ENCODE assay signal across 10 mouse cellular contexts in genomic region chr9:96800131-96800825, GRCm38 (mm10). TPM values are rescaled to one million over a fixed set of nuclear protein-coding genes. Genes with fewer than 3 reads are reported as not detected.
DNase-seq lines count a peak whose midpoint lies in the region; ATAC-seq lines count a peak whose summit lies in the region.
"Had no signal": no experiment of that assay in that cellular context is flagged by ENCODE, and none has a peak within 500 bp of the region (broad histone marks: within the 10 kb centered on the region; RNA-seq: fewer than 3 reads in every experiment).

No protein-coding gene starts in this region.

- no peaks in the 10 kb centered on the region for H3K9me3 ChIP-seq in intestine, embryonic 15.5 days
- no peaks in the 10 kb centered on the region for H3K9me3 ChIP-seq in intestine, embryonic 16.5 days (ENCODE audit: control insufficient read depth, low read length)
- H3K9me3 ChIP-seq: heart, embryonic 13.5 days had no signal

- H3K4me1 ChIP-seq in intestine, embryonic 15.5 days (replicated peaks): peaks cover 7% of the 10 kb centered on the region; the same call in 1 of the 2 replicates
- peaks cover 4% of the 10 kb centered on the region; the same call in 1 of the 2 replicates for H3K4me1 ChIP-seq in intestine, embryonic 16.5 days (ENCODE audit: control insufficient read depth, insufficient read depth, low read length)

- H3K4me3 ChIP-seq in intestine, embryonic 15.5 days (replicated peaks): no peak overlapping the region
- no peak overlapping the region for H3K4me3 ChIP-seq in intestine, embryonic 16.5 days (ENCODE audit: low read length)
- H3K4me3 ChIP-seq: heart, embryonic 13.5 days had no signal

- 0 out of 2 replicates have a peak, but pooled peaks have one; percentile 26 for ATAC-seq in intestine, embryonic 15.5 days
- no peak for ATAC-seq in intestine, embryonic 16.5 days
- no peak for ATAC-seq in cerebellum, adult (ENCODE audit: insufficient number of reproducible peaks, low FRiP score, low TSS enrichment)
- ATAC-seq in erythroblast, adult 5-6 weeks (replicated peaks; ENCODE audit: low FRiP score, poor library complexity, severe bottlenecking): no peak

- H3K4me2 ChIP-seq in intestine, embryonic 15.5 days (replicated peaks): no peak overlapping the region
- no peak overlapping the region for H3K4me2 ChIP-seq in intestine, embryonic 16.5 days (ENCODE audit: low read depth, low read length)
- H3K4me2 ChIP-seq: heart, embryonic 13.5 days had no signal

- no peak overlapping the region for H3K9ac ChIP-seq in intestine, embryonic 15.5 days
- H3K9ac ChIP-seq in intestine, embryonic 16.5 days (ENCODE audit: low read depth, low read length): no peak overlapping the region
- H3K9ac ChIP-seq: heart, embryonic 13.5 days had no signal

- WGBS in intestine, embryonic 15.5 days: 26% methylated on average over 5 of the region's 5 CpGs
- WGBS in intestine, embryonic 16.5 days: 21% methylated on average over 5 of the region's 5 CpGs

- H3K36me3 ChIP-seq in intestine, embryonic 15.5 days: no peaks in the 10 kb centered on the region
- no peaks in the 10 kb centered on the region for H3K36me3 ChIP-seq in intestine, embryonic 16.5 days (ENCODE audit: control insufficient read depth, insufficient read depth, low read length)
- H3K36me3 ChIP-seq: heart, embryonic 13.5 days had no signal

- no peak overlapping the region for H3K27ac ChIP-seq in intestine, embryonic 15.5 days
- H3K27ac ChIP-seq in intestine, embryonic 16.5 days (ENCODE audit: low read length): no peak overlapping the region
- H3K27ac ChIP-seq: heart, embryonic 13.5 days had no signal

- intact Hi-C loops in heart, postnatal 14 days (cut with DNase I): no loop called here

- DNase-seq in 416B (ENCODE audit: low read depth): peak; percentile 91
- DNase-seq in MN1 (ENCODE audit: low spot score): peak; percentile 51
- DNase-seq in fibroblast of lung, adult 2 months (ENCODE audit: low read depth): peak; percentile 67
- no peak for DNase-seq in heart, postnatal 14 days
- DNase-seq: right cerebral cortex, postnatal 14 days had no signal

- no peaks in the 10 kb centered on the region for H3K27me3 ChIP-seq in intestine, embryonic 15.5 days (replicated peaks)
- no peaks in the 10 kb centered on the region for H3K27me3 ChIP-seq in intestine, embryonic 16.5 days (replicated peaks; ENCODE audit: control insufficient read depth, insufficient read depth, low read length)
- H3K27me3 ChIP-seq: heart, embryonic 13.5 days had no signal

RNA-seq across cellular contexts. Expression of gene Zbtb38, which starts 47.6 kb away (rescaled TPM):
- 22.5 and 22.9 TPM in 2 replicates for polyA plus RNA-seq in intestine, embryonic 15.5 days (2015; fragmentation: Nextera tagmentation; extraction: Ambion mirVana)
- polyA plus RNA-seq in intestine, embryonic 16.5 days (2015; fragmentation: Nextera tagmentation; extraction: Ambion mirVana): 20.3 and 20.6 TPM in 2 replicates
- 4.8 and 7.1 TPM in 2 replicates for total RNA-seq in erythroblast, adult 5-6 weeks (2015; ENCODE audit: low replicate concordance)
- 4.9 and 6.0 TPM in 2 replicates for total RNA-seq in erythroblast, adult 5-6 weeks (2017; ENCODE audit: low replicate concordance)
- total RNA-seq in heart, postnatal 14 days (2021): 10 to 100 TPM; 28.5 to 35.0 TPM

Comparison
In these comparisons a context has a peak if more than half of its experiments do, and no peak if none do; other contexts are left out.
1. DNase-seq: peak in 416B (single experiment), MN1 (single experiment) and fibroblast of lung, adult 2 months (single experiment); none in heart, postnatal 14 days (0 of 2).